Mouse (Mus musculus) neutrophil, adult 5-6 weeks (primary cell): Measurements from ENCODE around the gene Rela. TPM values are rescaled to one million over a fixed set of nuclear protein-coding genes. Genes with fewer than 3 reads are reported as not detected.

Source experiments
- ATAC-seq: fragments of 151-379, 151-347 bp; 2 replicates; pipeline ENCODE4 v1.8.0; 2017; ENCODE audit warnings: mild to moderate bottlenecking, moderate TSS enrichment; ENCODE audit not compliant: insufficient number of reproducible peaks, poor library complexity, low FRiP score, severe bottlenecking; ENCODE audit errors: extremely low read depth
- total RNA-seq: library from RNA; stranded (forward); fragments of 200-1000 nt; gene quantifications from 2 replicates; pipeline ENCODE4 v1.2.3, GENCODE M21; 2017

The Rela gene
- total RNA-seq, 1 experiment from 2014 or later = 145 TPM

DNA sequence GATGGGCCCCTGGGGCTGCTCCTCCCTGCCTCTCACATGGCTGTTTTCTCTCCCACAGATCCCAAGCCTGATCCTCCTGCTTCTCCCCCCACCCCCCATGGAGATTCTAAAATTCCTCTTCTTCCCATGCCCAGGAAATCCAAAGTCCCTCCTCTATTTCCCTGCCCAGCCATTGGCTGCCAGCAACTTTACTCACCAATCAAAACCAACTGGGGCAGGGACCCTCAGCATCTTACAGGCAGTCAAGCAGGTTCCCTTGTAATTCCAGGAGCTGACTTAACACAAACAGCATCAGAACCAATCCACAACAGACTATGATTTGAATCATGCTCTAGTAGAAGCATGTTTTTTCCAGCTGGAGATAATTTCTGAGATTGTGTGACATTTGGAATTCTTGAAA lies 7.4 kb upstream of the Rela start:
- ATAC-seq = no peak

DNA sequence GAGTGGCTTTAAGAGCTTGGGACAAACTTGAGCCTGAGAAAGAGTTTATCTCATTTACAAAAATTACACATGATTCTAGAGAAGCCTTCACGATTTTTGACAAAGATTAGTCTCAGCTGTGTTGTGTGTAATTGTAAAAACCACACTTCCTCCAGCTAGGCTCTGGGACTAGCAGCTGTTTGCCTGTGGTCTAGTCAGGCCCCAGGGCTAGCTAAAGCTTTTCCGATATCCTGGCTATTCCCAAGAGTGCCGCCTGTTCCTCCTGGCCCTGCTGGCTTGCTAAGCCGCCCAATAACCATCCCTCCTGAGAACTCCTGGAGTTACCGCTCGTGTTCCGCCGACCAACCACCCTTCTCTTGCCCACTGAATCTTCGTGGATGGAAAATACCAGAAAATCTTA lies 5.2 kb upstream of the Rela start:
- no peak for ATAC-seq

DNA sequence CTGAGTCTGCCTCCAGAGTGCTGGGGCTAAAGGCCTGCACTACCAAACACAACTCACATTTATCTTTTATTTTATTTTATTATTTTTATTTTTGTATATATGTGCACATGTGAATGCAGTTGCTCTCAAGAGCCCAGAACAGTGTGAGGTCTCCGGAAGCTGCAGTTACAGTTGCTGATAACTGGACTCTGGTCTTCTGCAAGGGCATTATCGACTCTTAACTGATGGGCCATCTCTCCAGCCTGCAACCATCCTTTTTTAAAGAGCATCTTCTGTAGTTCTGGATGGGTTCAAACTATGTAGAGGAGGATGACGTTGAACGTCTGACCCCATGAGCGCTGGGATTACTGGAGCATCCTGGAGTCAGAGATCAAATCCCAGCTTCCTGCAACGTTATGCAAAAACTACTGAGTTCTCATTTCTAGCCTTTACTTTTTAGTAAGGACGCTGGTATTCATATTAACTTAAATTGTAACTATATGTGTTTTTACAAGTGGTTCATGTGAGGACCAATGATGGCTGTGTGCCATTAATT lies 1.2 kb upstream of the Rela start:
- ATAC-seq = no peak

DNA sequence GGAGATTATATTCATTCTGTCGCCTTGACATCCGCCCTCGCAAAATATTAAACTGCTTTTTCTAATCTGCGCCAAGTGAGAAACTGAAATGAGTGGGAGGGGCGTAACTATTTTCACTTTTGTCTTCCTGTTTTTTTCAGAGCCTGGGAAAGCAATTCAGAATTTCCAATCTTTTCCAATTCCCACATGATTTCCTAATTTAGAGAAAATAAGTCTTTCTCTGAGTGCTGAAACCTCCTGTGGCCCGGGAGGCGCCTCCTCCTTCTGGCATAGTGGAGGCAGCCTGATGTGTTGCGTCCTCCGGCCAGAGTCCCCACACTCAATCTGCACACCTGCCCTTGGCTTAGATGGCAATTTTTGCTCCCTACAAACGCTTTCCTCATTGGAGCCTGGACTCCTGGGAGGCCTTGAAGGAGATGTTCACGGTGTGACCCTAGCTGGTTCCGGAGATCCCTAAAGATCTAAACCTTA lies 677 bp upstream of the Rela start:
- no peak for ATAC-seq

DNA sequence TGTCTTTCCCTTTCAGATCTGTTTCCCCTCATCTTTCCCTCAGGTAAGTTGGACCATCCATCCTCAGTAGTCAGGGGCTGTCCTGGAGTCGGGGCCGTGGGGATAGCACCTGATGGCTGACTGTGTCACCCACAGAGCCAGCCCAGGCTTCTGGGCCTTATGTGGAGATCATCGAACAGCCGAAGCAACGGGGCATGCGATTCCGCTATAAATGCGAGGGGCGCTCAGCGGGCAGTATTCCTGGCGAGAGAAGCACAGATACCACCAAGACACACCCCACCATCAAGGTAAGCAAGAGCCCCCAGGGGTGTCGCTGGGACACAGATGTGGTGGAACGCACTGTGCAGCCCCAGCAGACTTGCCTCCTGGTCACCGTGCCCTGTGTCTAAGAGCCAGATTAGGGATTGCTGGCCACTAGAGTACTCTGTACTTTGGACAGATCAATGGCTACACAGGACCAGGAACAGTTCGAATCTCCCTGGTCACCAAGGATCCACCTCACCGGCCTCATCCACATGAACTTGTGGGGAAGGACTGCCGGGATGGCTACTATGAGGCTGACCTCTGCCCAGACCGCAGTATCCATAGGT lies 1.2 kb downstream of the Rela start:
- no peak for ATAC-seq

DNA sequence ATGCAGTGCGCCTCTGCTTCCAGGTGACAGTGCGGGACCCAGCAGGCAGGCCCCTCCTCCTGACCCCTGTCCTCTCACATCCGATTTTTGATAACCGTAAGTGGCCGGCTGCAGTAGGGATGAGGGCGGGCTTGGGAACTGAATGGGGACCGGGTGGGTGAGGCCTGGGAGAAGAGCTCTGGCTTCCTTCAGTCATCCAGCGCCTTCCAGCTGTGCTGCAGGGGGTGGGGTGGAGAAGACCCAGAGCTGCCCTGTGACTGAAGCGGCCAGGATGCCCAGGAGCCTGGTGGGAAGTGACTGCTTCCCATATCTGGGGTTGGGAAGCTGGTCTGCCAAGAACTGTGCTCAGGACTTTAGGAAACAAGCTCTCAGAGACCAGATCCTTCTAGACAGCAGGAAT lies 3.1 kb downstream of the Rela start:
- no peak for ATAC-seq

DNA sequence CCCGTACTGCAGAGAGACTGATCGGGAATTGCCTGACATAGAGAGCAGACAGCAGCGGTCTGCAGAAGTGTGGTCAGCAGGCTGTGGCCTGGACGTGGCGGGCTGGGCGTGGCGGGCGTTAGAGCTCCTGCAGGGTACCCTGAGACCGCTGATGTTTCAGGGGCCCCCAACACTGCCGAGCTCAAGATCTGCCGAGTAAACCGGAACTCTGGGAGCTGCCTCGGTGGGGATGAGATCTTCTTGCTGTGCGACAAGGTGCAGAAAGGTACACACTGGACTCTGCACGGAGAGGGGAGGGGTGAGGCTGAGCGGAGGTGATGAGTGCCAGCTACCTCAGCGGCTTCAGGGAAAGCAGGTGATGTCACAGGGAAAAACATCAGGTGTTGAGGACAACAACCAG lies 3.7 kb downstream of the Rela start:
- no peak for ATAC-seq

DNA sequence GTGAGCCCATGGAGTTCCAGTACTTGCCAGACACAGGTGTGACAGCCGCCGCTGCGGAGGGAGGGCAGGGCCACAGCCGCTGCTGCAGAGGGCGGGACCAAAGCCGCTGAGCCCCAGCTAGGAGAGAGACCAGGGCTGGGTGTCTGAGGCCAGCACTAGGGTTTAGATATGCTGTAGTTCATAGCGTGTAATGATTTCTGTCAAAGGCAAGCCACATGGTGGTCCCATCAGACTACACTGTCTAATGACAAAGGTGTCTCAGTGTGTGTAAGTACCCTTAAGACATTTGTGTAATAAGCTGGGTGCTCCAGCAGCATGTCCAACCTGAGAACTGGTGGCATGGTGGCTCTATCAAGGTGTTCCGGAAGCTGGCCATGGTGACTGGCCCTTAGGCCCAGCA lies 4.4 kb downstream of the Rela start:
- ATAC-seq = no peak

DNA sequence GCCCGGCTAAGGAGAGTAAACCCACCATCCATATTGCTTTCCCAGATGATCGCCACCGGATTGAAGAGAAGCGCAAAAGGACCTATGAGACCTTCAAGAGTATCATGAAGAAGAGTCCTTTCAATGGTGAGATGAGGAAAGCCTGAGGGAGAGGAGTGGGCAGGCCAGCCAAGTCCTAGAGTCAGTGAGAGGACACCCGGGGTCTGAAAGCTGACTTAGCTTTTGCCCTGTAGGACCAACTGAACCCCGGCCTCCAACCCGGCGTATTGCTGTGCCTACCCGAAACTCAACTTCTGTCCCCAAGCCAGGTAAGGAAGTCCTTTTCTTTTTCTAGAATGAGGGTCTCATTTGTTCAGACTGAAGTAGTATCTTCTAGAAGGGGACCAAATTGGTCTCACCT lies 8.0 kb downstream of the Rela start:
- ATAC-seq = no peak

DNA sequence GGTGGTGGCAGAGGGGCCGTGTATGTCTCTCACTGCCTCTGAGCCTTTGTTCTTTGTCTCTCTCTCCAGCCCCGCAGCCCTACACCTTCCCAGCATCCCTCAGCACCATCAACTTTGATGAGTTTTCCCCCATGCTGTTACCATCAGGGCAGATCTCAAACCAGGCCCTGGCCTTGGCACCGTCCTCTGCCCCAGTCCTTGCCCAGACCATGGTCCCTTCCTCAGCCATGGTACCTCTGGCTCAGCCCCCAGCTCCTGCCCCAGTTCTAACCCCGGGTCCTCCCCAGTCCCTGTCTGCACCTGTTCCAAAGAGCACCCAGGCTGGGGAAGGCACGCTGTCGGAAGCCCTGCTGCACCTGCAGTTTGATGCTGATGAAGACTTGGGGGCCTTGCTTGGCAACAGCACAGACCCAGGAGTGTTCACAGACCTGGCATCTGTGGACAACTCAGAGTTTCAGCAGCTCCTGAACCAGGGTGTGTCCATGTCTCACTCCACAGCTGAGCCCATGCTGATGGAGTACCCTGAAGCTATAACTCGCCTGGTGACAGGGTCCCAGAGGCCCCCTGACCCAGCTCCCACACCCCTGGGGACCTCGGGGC lies 9.5 kb downstream of the Rela start:
- ATAC-seq = no peak

DNA sequence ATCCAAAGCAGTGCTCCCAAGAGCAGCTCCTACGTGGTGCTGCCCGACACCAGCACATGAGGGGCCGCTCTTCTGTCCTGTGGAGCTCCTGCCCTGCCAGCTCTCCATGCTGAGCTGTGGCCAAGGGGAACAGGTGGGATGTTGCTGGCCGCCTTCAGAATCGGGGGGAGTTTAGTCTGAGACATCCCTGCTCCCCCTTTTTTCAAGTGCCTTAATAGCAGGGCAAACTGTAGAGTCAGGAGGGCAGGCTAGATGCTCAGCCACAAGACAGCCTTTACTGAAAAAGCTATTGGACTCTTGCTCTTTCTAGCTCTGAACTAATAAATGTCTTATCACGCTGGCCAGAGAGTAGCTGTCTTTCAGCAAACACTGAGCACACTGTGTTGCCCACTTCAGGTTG lies 10.5 kb downstream of the Rela start:
- ATAC-seq = no peak

DNA sequence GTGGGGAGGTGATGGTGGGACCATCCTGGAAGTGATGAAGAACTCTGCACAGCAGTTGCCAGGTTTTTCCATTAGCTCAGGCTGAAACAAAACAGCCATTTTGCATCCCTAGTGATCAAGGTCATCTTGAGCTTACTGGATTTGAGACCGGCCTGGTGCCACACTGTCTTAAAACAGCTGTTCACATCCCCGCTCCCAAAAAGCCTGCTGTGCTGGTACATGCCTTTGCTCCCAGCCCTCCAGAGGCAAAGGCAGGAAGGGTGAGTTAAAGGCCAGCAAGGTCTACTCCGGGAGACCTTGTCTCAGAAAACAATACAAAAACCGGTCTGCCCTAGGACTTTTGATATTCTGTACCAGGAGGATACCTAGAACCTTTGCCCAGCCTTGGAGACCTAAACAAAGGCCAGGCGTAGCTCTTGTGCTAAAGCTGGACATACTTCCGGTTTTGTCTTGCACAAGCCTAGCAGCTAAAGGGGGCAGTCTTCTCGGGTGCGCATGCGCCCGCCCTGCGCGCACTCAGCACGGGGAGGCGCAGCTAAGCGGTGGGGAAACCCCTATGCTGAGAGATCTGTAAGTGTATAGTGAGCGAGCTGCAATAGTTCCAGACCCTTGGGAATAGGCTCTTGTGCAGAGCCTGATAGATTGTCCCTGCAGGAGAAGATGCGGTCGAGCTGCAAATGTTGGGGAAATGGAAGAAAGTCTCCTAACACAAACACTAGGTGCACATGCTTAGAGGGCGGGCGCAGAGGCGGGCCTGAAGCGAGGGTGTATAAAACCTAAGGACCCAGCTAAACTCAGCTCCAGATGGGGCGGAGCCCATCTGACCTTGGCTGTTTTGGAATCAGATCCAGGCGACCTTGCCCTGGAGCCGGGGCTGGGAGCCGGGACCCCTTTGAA lies 11.4 kb downstream of the Rela start:
- peak; percentile 81 for ATAC-seq

DNA sequence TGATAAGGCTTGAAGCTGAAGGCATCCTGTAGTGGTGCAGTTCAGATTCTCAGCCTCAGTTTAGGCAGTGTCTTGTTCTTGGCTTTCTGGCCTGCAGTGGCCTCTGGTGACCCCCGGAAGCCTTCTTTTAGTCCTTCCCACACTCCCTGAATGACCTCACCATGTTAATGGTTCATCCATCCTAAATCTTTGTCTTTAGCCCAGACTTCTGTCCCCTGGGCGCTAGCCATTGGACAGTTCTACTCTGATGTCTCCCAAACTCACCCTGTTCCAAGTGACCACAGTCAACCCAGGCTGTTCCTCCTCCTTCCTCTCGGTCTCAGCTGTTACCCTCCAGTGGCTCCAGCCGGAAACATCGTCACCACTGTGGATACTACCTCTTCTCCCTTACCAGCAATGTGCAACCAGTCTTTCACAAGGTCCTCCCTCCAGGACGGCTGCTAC lies 12.0 kb downstream of the Rela start:
- peak; percentile 34; the same call in 1 of the 2 replicates for ATAC-seq

DNA sequence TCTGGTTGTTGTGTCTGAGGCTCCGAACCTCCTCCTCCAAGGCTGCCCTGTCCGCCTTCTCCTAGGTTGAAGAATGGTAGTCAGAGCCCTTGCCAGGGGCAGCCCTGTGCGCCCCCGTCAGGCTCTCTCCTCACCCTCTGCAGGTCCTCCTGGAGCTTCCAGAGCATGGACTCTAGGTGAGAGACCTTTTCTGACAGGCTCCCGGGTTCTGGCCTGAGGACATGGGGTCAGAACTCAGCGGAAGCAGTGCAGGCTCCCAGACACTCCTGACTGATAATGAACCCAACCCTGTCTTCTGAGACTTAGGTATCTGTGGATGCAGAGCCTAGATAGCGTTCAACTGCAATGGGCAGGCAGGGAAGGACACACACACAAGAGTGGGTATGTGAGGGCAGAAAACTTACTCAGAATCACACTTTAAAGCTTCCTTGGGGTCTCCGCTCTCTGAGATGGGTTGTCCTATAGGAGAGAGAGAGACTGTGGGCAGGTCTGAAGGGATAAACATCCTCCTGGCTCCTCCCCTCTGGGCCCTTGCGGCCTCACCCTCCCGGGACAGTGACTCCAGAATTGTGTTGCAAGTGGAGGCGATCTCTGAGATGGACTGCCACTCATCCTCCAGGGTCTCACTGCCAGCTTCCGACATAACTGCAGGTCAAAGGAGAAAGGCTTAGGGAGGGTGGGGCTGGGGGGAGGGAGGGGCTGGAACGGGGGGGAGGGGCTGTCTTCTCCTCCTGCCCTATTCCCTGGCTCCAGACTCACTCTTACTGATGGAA lies 14.4 kb downstream of the Rela start:
- ATAC-seq = no peak

DNA sequence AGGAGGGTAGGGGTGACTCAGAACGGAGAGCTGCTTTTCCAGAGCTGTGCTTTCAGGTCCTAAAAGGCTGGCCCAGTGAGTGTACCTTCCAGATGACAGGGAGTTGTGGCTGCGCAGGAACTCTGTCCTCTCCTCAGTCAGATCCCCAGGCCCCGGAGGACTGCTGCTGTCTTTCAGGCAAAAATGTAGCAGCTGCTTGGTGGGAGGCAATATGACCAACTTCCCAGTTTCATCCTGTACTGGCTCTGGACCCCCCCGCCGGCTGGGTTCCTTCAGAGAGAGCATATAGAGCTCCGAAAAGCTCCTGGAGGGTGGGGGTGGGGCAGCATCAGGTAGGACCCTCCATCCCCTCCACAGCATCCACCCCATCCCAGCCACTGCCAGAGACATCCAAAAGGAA lies 15.3 kb downstream of the Rela start:
- ATAC-seq = no peak

DNA sequence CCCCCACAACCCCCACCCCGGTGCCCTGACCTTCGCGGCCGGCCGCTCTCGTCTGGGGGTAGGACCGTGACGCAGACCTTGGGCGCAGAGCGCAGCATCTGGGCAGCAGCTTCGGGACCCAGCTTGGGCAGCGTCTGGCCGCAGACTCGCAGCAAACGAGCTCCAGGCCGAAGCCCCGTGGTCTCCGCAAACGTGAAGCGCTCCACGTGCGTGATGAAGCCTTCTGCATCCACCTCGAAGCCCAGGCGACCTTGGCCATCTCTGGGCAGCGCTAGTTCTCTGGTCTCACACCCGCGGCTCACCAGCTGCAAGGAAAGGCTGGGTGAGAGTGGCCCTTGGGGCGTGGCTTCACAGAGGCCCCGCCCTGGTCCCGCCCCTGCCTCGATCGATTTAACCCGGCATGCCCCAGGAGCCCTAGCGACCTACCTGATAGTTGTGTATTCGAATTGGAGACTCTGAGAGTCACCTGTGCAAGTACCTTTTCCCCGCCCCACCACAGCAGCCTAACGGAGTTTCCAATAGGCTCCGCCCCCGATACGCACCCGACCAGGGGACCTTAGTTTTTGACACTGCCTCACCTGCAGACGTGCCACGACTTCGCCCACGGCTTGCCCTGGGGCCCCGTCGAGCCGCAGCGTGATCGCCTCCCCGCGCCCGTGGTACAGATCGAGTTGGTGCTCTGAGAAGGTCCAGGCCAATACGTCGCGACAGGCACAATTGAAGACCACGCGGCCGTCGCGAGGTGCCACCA lies 16.9 kb downstream of the Rela start:
- no peak for ATAC-seq

DNA sequence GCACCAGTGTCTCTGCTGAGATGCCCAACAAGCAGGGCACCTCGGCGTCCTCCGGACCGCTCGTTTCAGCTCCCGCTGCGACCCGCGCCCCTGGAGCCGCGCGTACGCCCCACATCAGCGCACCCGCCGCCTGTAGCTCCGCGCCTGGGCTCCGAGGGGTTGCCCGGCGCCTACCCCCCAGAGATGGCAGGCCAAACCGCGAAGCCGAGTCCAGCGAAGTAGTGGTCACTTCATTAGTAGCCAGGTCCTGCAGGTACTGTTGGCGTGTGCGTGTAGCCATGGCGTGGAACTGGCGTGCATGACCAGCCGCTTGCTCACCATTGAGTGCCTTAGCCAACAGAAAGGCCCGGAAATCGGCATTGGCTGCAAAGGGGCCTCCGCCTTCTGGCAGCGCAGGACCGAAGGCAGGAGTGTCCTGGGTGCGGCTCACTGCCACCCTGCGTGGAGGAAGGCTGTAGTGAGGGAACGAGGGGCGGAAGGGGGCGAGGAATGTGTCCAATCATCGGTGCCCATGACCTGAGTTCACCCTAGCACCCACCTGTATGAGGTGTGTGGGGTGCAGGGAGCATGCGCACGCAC lies 17.5 kb downstream of the Rela start:
- ATAC-seq = no peak
